Mouse (Mus musculus) kidney, adult 9 months (tissue): ENCODE data around the gene Mcm2.
A peak's percentile ranks its signal among the peaks of the same experiment; 100 is the strongest.

ENCODE experiments used
- DNase-seq: peaks from one replicate; pipeline ENCODE4 v3.0.0; 2022

The Mcm2 gene

GRCm38 (mm10) chr6:88843781-88844725 lies 54.5 kb downstream of the Mcm2 start:
- no peak for DNase-seq

- no peak for DNase-seq
Measured at GRCm38 (mm10) chr6:88843241-88843640, 55.3 kb downstream of the Mcm2 start.

GRCm38 (mm10) chr6:88842731-88843151 lies 55.8 kb downstream of the Mcm2 start:
- DNase-seq: no peak

- peak; percentile 100 for DNase-seq
Measured at GRCm38 (mm10) chr6:88841781-88842689, 56.5 kb downstream of the Mcm2 start, which contains the start of gene Abtb1. Abtb1 (minus strand) TSS chr6:88841984.

- DNase-seq: no peak
Measured at GRCm38 (mm10) chr6:88841514-88841780, 57.1 kb downstream of the Mcm2 start.

- DNase-seq: no peak
Measured at GRCm38 (mm10) chr6:88840791-88841513, 57.6 kb downstream of the Mcm2 start.

- no peak for DNase-seq
Measured at GRCm38 (mm10) chr6:88840211-88840610, 58.4 kb downstream of the Mcm2 start.

GRCm38 (mm10) chr6:88839135-88839970 lies 59.2 kb downstream of the Mcm2 start:
- no peak for DNase-seq

- no peak for DNase-seq
Measured at GRCm38 (mm10) chr6:88838613-88839012, 60.0 kb downstream of the Mcm2 start.

- no peak for DNase-seq
Measured at GRCm38 (mm10) chr6:88837999-88838398, 60.6 kb downstream of the Mcm2 start.

GRCm38 (mm10) chr6:88836178-88836819 lies 62.3 kb downstream of the Mcm2 start:
- no peak for DNase-seq

- no peak for DNase-seq
Measured at GRCm38 (mm10) chr6:88835047-88835446, 63.5 kb downstream of the Mcm2 start.
